Mouse (Mus musculus) adrenal gland, adult 8-10 months (tissue): ENCODE measurements around the gene Atad5. TPM values are rescaled to one million over a fixed set of nuclear protein-coding genes. Genes with fewer than 3 reads are reported as not detected.
A peak's percentile ranks its signal among the peaks of the same experiment; 100 is the strongest.

Source experiments
- DNase-seq: peaks from one replicate; pipeline ENCODE4 v3.0.0; 2022
- total RNA-seq, 4 experiments: library from RNA; stranded (reverse); gene quantifications; 2 replicates each; pipeline ENCODE4 v1.2.4; 2022

The Atad5 gene
- total RNA-seq, 4 experiments from 2014 or later, result 2.1 to 3.9 (median 2.8) TPM

DNA sequence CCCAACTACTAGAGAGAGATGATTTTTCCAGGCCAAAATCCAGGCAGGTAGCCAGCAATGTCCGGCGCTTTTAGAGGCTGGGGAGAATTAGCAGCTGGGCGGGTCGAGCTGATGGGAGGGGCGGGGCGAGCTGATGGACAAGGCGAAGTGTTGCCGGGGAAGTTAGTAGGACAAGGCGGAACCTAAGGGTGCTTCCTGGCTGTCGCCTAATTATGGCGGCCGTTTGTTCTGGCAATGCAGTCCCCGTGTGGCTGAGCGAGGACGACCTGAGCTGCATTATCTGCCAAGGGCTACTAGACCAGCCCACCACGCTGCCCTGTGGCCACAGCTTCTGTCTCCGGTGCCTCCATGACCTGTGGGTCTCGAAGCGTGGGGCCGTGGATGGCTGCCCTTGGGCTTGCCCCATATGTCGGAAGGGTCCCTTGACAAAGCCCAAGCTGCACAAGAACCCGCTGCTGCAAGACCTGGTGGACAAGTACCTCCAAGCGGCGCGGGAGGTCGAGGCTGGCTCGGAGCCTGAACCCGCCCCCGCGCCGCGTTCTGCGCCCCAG is 94.6 kb downstream of the Atad5 start, which contains the start of gene Rnf135:
TSS of gene Rnf135 (plus strand) at position 147 of the 551 bp plus-strand sequence.
- DNase-seq, result peak; percentile 90

DNA sequence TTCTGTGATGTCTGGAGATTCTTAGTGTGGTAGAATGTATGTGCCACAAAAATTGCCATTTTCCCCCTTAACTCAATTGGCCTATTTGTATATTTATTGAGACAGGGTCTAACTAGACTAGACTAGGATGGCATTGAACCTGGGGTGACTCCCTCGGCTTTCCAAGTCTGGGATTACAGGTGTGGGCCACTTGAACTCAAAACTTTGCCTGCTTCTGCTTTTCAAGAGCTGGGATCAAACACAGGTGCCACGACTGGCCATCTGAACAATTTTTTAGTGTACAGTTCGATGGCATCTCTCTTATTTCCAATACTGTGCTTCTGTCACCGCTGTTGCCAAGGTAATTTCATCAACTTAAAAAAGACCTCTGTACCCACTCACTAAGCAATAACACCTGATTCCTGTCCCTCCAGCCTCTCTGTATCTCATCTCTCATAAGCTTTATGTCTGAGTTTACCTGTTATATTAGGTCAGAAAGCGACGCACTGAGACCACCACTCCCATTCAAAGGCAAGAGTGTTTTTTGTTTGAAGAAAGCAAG is 95.4 kb downstream of the Atad5 start:
- DNase-seq, result no peak

Other genes with a start within 250 kb of the Atad5 start
- gene Utp6, start 127.0 kb upstream of the Atad5 start, total RNA-seq, result 10 to 100 TPM; 39.0 to 50.4 (median 46.1) TPM
- gene Suz12, start 96.3 kb upstream of the Atad5 start, total RNA-seq, result 10 to 100 TPM; 42.8 to 53.9 (median 47.1) TPM
- 10 to 100 TPM; 15.7 to 30.6 (median 22.2) TPM for gene Crlf3, start 8.4 kb upstream of the Atad5 start, total RNA-seq
- 10 to 100 TPM; 15.5 to 23.6 (median 17.5) TPM for gene Tefm, start 52.8 kb downstream of the Atad5 start, total RNA-seq
- gene Adap2, start 64.7 kb downstream of the Atad5 start, total RNA-seq, result 10 to 100 TPM in 2 of 4 experiments, 1 to 10 TPM in 2; 7.0 to 19.5 (median 13.3) TPM
- 10 to 100 TPM; 13.4 to 16.8 (median 13.7) TPM for gene Rnf135, start 94.5 kb downstream of the Atad5 start, total RNA-seq
- gene Rhot1, start 119.6 kb downstream of the Atad5 start, total RNA-seq, result 10 to 100 TPM; 72.8 to 84.0 (median 81.5) TPM
- gene Rhbdl3, start 211.5 kb downstream of the Atad5 start, total RNA-seq, result 10 to 100 TPM in 1 of 4 experiments, 1 to 10 TPM in 3; 3.0 to 12.1 (median 7.0) TPM